Mouse (Mus musculus): ENCODE results near the gene Cadm4.

Cadm4 gene

DNA sequence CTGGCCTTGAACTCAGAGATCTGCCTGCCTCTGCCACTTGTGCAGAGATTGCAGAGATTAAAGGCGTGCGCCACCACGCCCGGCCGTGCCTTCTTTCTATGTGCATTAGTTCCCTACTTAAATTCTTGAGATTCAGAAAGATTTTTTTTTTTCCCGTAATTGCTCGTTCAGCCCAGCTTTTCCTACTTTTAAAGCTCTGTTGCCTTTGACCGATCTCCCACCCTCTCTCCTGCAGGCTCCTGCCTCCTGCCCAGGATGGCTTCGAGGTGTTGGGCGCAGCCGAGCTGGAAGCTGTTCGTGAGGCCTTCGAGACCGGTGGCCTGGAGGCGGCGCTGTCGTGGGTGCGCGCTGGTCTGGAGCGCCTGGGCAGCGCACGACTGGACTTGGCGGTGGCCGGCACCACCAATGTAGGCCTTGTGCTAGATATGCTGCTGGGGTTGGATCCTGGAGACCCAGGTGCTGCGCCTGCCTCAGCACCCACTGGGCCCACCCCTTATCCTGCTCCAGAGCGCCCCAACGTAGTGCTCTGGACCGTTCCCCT, 51.3 kb downstream of the Cadm4 start:
- no peak for DNase-seq (ENCODE audit: low spot score)

DNA sequence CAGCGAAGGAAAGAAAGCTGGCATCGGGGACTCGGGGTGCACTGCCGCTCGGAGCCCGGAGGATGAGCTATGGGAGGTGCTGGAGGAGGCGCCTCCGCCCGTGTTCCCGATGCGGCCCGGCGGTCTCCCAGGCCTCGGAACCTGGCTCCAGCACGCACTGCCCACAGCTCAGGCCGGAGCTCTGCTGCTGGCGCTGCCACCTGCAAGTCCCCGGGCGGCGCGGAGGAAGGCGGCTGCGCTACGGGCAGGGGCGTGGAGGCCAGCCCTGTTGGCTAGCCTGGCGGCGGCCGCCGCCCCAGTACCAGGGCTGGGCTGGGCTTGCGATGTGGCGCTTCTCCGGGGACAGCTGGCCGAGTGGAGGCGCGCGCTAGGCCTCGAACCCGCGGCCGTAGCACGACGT, 52.0 kb downstream of the Cadm4 start:
- no peak for DNase-seq (ENCODE audit: low spot score)

DNA sequence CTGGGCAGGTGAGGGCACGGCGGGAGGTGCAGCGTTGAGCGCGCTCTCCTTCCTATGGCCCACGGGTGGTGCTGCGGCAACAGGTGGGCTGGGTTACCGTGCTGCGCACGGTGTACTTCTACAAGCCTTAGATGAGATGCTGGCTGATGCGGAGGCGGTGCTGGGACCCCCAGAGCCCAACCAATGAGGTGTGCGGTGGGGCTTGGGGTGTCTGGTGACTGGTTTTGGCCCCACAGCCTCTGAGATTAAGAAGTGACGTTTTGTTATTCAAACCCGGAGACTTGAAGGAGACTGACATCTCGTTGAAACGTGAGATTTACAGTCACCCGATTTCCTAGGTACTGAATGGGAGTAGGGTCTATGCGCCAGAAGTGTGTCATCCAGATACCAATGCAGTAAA, 52.5 kb downstream of the Cadm4 start:
- no peak for DNase-seq (ENCODE audit: low spot score)

DNA sequence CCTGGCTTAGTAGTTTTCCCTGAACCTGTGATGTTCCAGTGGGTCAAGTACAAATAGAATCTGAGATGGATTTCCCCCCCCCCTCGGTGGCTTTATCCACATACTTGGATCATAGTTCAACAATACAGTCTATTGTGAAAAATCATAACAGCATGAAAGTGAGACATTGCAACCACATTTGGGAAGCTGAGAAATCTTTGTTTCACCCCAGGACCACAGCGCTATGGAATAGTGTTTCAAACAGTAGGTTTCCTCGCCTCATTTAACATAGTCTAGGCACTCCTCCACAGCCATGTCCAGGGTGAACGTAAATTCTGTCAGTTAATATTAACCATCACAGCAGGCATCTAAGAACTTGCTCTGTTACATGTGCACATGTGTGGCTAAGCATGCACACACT, 55.3 kb downstream of the Cadm4 start:
- DNase-seq (ENCODE audit: low spot score): no peak

DNA sequence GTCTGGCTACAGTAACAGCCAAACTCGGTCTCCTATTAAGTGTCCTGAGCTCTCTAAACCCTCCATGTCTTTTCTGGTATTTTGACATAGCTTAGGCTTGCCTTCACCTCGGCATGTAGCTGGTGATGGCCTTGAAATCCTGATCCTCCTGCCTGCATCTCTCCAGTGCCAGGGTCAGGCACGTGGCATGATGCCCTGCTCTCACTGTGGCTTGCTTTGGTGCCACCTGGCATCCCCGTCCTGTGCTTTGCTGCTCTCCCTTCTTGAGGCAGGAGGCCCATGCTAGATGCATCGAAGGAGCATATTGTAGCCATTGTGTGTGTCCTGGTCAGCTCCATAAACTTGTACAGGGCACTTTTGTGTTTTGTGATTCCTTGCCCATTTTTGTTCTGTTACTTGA, 55.8 kb downstream of the Cadm4 start:
- no peak for DNase-seq (ENCODE audit: low spot score)

DNA sequence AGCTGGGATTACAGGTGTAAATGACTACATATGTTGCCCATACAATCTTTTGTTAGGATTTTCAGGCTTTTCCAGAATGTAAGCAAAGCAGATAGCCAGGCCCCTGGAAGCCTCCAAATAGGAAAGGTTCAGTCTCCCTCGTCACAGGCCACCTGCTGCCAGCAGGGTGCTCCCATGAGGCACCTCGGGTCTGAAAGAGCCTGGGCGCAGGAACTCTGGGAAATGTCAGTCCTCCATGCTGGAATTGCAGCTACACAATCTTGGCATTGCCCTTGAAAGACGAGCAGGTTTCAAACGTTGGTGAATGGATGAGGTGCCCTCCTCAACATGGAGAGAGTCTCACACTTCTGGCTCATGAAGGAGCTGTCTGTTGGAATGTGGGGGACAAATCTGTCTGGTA, 56.3 kb downstream of the Cadm4 start:
- no peak for DNase-seq (ENCODE audit: low spot score)

DNA sequence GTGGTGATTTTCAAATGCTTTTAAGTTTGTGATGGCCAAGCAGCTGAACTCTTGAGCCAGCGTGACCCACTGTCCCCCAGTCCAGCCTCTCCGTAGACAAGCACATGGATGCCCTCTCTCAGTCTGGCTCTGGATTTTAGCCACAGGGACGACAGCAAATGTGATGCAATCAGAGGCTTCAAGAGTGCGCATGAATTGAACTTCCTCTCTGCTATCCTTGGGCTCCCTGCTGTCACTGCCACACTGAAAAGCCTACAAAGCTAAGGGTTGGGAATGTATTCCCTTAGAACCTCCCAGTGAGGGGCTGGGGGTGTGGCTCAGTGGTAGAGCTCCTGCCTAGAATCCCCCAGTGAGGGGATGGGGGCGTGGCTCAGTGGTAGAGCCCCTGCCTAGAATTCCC, 56.9 kb downstream of the Cadm4 start:
- no peak for DNase-seq (ENCODE audit: low spot score)

DNA sequence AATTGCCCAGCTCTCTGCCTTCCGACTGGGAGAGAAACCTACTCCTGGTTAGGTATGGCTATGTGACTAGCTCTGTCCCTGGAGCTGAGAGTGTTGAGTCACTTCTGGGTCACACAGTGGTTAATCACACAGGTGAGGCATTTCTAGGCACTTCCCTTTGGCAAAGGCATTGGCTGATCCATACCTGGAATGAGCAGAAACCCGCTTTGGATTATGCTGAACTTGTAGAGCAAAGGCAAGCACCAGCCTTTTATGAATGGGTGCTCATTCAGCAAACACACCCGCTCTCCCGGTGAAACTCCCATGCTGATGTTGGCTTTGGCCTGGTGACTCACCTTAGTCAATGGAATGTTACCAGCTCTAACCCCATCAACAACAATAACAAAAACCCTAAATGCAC, 57.9 kb downstream of the Cadm4 start:
- DNase-seq (ENCODE audit: low spot score): no peak

DNA sequence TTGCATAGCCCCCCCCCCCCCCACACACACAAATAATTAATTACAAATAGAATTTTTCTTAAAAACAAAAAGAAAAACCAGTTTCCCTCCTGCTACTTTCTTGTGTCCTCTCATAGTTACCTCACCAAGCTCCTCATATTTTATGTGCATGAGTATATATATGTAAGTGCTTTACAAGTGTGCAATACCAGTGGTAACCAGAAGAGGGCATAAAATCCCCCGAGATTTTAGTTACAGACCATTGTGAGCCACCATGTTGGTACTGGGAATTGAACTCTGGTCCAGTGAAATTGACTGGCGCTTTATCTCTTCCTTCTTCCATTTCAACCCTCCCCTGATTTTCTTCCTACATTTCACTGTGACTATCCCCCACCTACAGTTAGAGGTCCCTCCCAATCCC, 62.7 kb downstream of the Cadm4 start:
- DNase-seq (ENCODE audit: low spot score): peak; percentile 28

DNA sequence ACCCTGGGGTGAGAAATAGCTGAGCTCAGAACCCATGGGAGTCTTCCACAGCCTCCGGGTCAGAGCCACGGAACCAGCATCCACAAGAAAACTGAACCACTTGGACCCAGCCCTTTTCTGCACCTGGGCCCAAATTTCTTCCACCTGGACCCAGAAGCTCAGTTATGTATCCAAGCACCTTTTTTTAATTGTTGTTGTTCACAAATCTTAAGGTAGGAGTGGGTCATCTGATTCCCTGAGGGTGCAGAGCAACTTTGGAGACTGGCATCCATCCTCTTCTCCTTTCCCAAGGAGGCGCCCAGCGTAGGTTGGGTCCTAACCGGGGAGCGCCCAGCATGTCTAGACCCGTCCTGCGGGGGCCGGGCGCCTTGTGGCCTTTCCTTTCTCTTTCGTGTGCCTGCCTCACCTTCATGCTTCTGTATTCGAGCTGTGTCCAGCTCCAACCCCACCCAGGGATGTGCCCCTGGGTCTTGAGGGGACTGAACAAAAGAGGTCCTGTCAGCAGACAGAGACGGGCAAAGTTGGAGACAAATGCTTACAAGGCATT, 64.3 kb downstream of the Cadm4 start, which contains the start of the genes Pinlyp and Xrcc1:
Gene Pinlyp (minus strand): TSS at position 51 of the 547 bp plus-strand sequence.
Gene Xrcc1 (plus strand): TSS at position 222 of the 547 bp plus-strand sequence.
- DNase-seq (ENCODE audit: low spot score): no peak

DNA sequence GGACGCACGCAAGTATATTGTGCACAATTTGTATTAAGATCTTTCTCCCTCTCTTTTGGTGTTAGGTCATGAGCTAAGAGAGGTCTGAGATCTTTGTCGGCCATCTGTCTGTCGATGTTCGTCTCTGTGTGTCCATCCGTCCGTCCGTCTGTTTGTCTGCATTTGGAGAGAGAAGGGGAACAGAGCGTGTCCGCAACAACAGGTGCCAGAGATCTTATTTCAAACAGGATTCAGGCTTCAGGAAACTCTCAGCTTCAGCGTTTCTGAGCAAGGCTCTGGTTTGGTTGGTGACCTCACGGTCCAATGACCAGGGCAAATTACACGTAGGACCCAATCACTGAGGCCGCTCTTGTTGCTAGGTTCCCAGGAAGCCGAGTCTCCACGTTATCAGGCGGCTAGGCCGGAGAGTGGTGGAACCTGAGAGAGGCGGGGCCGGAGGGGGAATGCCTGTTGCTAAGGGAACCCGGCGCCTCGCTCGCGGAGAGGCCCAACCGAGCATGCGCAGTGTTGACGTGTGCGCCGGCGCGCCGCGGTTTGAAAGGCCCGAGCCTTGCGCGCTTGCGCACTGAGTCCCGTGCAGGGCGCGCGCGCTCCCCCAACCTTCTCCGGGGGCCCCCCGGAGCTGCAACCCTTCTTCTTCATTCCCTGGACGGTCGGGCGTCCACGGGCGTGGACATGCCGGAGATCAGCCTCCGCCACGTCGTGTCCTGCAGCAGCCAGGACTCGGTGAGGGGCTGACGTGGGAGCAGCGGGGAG, 65.0 kb downstream of the Cadm4 start:
- peak; percentile 98 for DNase-seq (ENCODE audit: low spot score)

DNA sequence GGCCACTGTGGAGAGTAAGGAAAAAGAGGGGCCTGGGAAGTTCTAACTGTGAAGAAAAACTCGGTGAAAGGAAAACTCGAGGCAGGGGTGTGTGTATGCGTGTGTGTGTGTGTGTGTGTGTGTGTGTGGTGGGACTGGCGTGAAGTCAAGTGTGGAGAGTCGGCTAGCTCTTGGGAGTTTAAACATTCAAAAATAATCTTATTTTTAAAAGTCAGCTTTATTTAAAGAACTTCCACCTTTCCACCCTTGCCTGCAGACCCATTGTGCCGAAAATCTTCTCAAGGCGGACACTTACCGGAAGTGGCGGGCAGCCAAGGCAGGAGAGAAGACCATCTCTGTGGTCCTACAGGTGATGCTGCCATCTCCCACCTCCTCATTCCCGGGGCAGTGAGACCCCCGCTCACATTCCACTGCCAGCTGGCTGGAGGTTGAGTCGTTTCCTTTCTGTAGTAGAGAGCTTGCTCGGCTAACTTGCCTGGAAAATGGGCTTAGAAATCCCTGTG, 65.8 kb downstream of the Cadm4 start:
- DNase-seq (ENCODE audit: low spot score): no peak

DNA sequence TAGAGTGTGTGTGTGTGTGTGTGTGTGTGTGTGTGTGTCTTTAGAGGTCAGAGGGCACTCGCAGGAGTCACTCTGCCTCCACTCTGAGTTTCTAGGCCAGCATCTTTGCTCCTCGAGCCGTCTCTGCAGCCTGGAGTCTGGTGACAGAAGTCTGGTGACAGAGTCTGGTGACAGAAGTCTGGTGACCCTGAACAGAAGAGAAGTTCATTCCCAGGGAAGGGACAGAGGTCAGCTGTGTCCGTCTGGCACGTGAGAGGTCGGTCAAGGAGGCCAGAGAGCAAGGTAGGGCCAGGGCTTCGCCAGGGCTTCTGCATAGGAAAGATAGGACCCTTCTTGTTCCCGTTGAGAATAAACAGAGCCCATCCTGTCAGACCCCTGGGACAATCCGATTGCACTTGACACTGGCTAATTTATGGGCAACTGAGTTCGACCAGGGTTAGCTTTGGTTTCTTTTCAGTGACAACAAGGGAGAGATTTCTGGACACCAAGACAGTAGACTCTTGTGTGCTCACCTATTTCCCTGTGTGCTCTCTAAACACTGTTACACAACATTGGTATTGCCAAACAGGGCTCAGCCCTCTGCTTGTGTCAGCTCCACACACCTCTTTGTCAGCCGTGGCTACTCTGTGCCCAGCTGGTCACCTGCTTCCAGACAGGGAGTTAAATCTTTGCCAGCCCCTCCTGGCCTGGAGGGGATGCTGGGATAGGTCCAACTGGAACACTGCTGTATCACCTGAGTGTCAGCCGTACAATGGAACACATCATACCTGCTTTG, 70.3 kb downstream of the Cadm4 start:
- DNase-seq (ENCODE audit: low spot score): no peak

Data from c-Kit-positive CD71-positive TER-119-positive erythroid progenitor cells, embryonic 14.5 days (primary cell).